Mouse (Mus musculus) layer of hippocampus, adult 9-10 months (tissue): ENCODE measurements around the gene Parp12.

ENCODE experiments used
- DNase-seq: peaks from one replicate; pipeline ENCODE4 v3.0.0; 2022; ENCODE audit warnings: low spot score

Gene Parp12

GRCm38 (mm10) chr6:39117584-39118455 is at the start of gene Parp12:
Gene Parp12, minus strand, starts transcription at chr6:39118349.
- DNase-seq = no peak

GRCm38 (mm10) chr6:39164891-39165290 is 46.7 kb upstream of the Parp12 start:
- no peak for DNase-seq

GRCm38 (mm10) chr6:39161975-39162374 is 43.8 kb upstream of the Parp12 start:
- DNase-seq = no peak

GRCm38 (mm10) chr6:39146041-39146440 is 27.9 kb upstream of the Parp12 start:
- DNase-seq = no peak

- DNase-seq = no peak
These were observed 14.4 kb upstream of the Parp12 start for GRCm38 (mm10) chr6:39132556-39132955.

GRCm38 (mm10) chr6:39131480-39131879 is 13.3 kb upstream of the Parp12 start:
- DNase-seq = no peak

GRCm38 (mm10) chr6:39124719-39125118 is 6.6 kb upstream of the Parp12 start:
- no peak for DNase-seq

- DNase-seq = no peak
These were observed 2.5 kb upstream of the Parp12 start for GRCm38 (mm10) chr6:39120685-39121084.

GRCm38 (mm10) chr6:39118456-39118881 is 320 bp upstream of the Parp12 start:
- DNase-seq = no peak

- no peak for DNase-seq
These were observed 2.7 kb downstream of the Parp12 start for GRCm38 (mm10) chr6:39115438-39115837.

GRCm38 (mm10) chr6:39113141-39113540 is 5.0 kb downstream of the Parp12 start:
- no peak for DNase-seq

- no peak for DNase-seq
These were observed 5.4 kb downstream of the Parp12 start for GRCm38 (mm10) chr6:39112701-39113100.

- DNase-seq = no peak
These were observed 11.3 kb downstream of the Parp12 start for GRCm38 (mm10) chr6:39106812-39107211.

GRCm38 (mm10) chr6:39104631-39105030 is 13.5 kb downstream of the Parp12 start:
- no peak for DNase-seq

- no peak for DNase-seq
These were observed 41.7 kb downstream of the Parp12 start for GRCm38 (mm10) chr6:39076498-39076897.

GRCm38 (mm10) chr6:39074186-39074585 is 44.0 kb downstream of the Parp12 start:
- no peak for DNase-seq

GRCm38 (mm10) chr6:39072664-39073063 is 45.5 kb downstream of the Parp12 start:
- DNase-seq = no peak

GRCm38 (mm10) chr6:39066935-39067578 is 51.1 kb downstream of the Parp12 start:
- peak; percentile 63 for DNase-seq

GRCm38 (mm10) chr6:39063541-39063940 is 54.6 kb downstream of the Parp12 start:
- DNase-seq = no peak

- DNase-seq = no peak
These were observed 57.0 kb downstream of the Parp12 start for GRCm38 (mm10) chr6:39061180-39061579.

- DNase-seq = no peak
These were observed 58.3 kb downstream of the Parp12 start for GRCm38 (mm10) chr6:39059547-39060497.

- no peak for DNase-seq
These were observed 59.2 kb downstream of the Parp12 start for GRCm38 (mm10) chr6:39058936-39059335.
